Mouse (Mus musculus) lung, postnatal 25 days (tissue): ENCODE data around the gene Gm20806.
"Not testable (repeated sequence)": the region's sequence is repeated elsewhere in the genome, so short reads cannot be mapped to it uniquely, and the experiment has no call there.

Source experiments
- DNase-seq: peaks from one replicate; pipeline ENCODE4 v3.0.0; 2022; ENCODE audit warnings: low spot score

Gene Gm20806

DNA sequence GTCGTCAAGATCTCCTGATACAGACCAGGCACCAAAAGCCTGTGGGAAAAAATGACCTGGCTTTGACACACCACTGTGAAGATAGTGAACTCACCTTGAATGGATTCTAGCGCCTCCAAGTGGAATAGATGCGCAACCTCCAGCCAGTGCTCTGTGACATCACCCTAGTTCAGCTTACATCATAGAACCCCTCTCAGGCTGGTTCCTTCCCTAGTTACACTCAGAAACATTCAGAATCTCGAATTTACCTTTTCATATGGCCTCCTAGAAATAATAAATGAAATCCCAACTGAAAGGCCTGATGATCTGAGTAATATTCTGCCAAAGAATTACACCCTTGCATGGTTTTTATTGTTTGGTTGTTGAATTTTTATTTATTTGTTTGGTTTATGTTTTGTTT lies at the start of gene Gm20806:
Gene Gm20806, minus strand, starts transcription at position 101 of the 400 bp plus-strand sequence.
- DNase-seq = not testable (repeated sequence)
